Mouse (Mus musculus) hindbrain, embryonic 16.5 days (tissue): Measurements from ENCODE around the gene Myoz1. TPM values are rescaled to one million over a fixed set of nuclear protein-coding genes. Genes with fewer than 3 reads are reported as not detected.

Experiments
- ATAC-seq: fragments of 200-750 bp; cut with Nextera tagmentation; 2 replicates; pipeline ENCODE4 v1.8.0; 2017; ENCODE audit warnings: moderate TSS enrichment, moderate library complexity
- H3K27ac ChIP-seq: fragments of 300-500 bp; sonication (generic); 2 replicates; pipeline ENCODE4 v1.5.1; 2014; ENCODE audit warnings: low read depth, mild to moderate bottlenecking, control low read depth, low read length, moderate library complexity
- H3K27me3 ChIP-seq: fragments of 300-500 bp; sonication (generic); replicated peaks from 2 replicates; pipeline ENCODE4 v1.6.1; 2014; ENCODE audit warnings: low read length; ENCODE audit not compliant: control insufficient read depth, insufficient read depth
- H3K36me3 ChIP-seq: fragments of 300-500 bp; sonication (generic); 2 replicates; pipeline ENCODE4 v1.6.1; 2014; ENCODE audit warnings: mild to moderate bottlenecking, low read length, moderate library complexity, mixed read lengths; ENCODE audit not compliant: control insufficient read depth, insufficient read depth
- H3K4me1 ChIP-seq: fragments of 300-500 bp; sonication (generic); 2 replicates; pipeline ENCODE4 v1.6.1; 2014; ENCODE audit warnings: low read depth, low read length; ENCODE audit not compliant: control insufficient read depth, insufficient read depth
- H3K4me2 ChIP-seq: fragments of 300-500 bp; sonication (generic); 2 replicates; pipeline ENCODE4 v1.6.1; 2014; ENCODE audit warnings: mild to moderate bottlenecking, low read length, control low read depth, moderate library complexity
- H3K4me3 ChIP-seq: fragments of 300-500 bp; sonication (generic); 2 replicates; pipeline ENCODE4 v1.5.1; 2014; ENCODE audit warnings: mild to moderate bottlenecking, low read length, control low read depth, moderate library complexity
- H3K9ac ChIP-seq: fragments of 300-500 bp; sonication (generic); 2 replicates; pipeline ENCODE4 v1.6.1; 2014; ENCODE audit warnings: low read depth, mild to moderate bottlenecking, control low read depth, low read length, moderate library complexity
- H3K9me3 ChIP-seq: fragments of 300-500 bp; sonication (generic); 2 replicates; pipeline ENCODE4 v1.6.1; 2014; ENCODE audit warnings: mild to moderate bottlenecking, low read length, moderate library complexity; ENCODE audit not compliant: control insufficient read depth
- WGBS: fragments of 180-500 bp; shearing (Covaris S2); extraction: QIAGEN DNeasy Blood & Tissue Kit; methylation state at CpG from one replicate; pipeline ENCODE4 v1.1.7; 2014; 5-methylcytosine and 5-hydroxymethylcytosine counted together
- microRNA-seq: library from miRNA; unstranded; fragments of <30 nt; microRNA quantifications from one replicate; pipeline ENCODE4, GENCODE M21; 2017
- polyA plus RNA-seq: library from polyadenylated mRNA; unstranded; fragments of >200 nt; fragmentation: Nextera tagmentation; extraction: Ambion mirVana; gene quantifications from 2 replicates; pipeline ENCODE4 v1.2.1, GENCODE M21; 2015

The Myoz1 gene
- polyA plus RNA-seq, 1 experiment from 2014 or later: 0.15 TPM

GRCm38 (mm10) chr14:20612820-20613219 is 43.5 kb downstream of the Myoz1 start:
- 100% methylated on average over 1 of the region's 1 CpGs for WGBS
- no peak for ATAC-seq

GRCm38 (mm10) chr14:20610146-20610545 is 46.2 kb downstream of the Myoz1 start:
- Histone ChIP-seq H3K4me2 (no peak overlapping the region), H3K4me1 (no peaks in the 10 kb centered on the region), H3K27ac (no peak overlapping the region), H3K36me3 (peaks cover 5% of the 10 kb centered on the region; the same call in 1 of the 2 replicates), H3K9ac (no peak overlapping the region), H3K9me3 (no peaks in the 10 kb centered on the region), H3K27me3 (no peaks in the 10 kb centered on the region), H3K4me3 (no peak overlapping the region)
- 86% methylated on average over 4 of the region's 4 CpGs for WGBS
- no peak for ATAC-seq

More at GRCm38 (mm10) chr14:20612820-20613219, 43.5 kb downstream of the Myoz1 start:
- Histone ChIP-seq H3K27ac (no peak overlapping the region), H3K4me1 (0 out of 2 replicates have a peak, but pooled peaks cover 2% of the 10 kb centered on the region), H3K9me3 (no peaks in the 10 kb centered on the region), H3K9ac (no peak overlapping the region), H3K27me3 (no peaks in the 10 kb centered on the region), H3K36me3 (no peaks in the 10 kb centered on the region), H3K4me2 (no peak overlapping the region), H3K4me3 (no peak overlapping the region)

GRCm38 (mm10) chr14:20609519-20609918 is 46.8 kb downstream of the Myoz1 start:
- Histone ChIP-seq H3K9me3 (no peaks in the 10 kb centered on the region), H3K4me3 (no peak overlapping the region), H3K9ac (no peak overlapping the region), H3K36me3 (peaks cover 5% of the 10 kb centered on the region; the same call in 1 of the 2 replicates), H3K27me3 (no peaks in the 10 kb centered on the region), H3K4me2 (no peak overlapping the region), H3K27ac (no peak overlapping the region), H3K4me1 (no peaks in the 10 kb centered on the region)
- WGBS: 88% methylated on average over 3 of the region's 3 CpGs
- ATAC-seq: no peak

- Histone ChIP-seq H3K27ac (no peak overlapping the region), H3K9me3 (no peaks in the 10 kb centered on the region), H3K36me3 (peaks cover 5% of the 10 kb centered on the region; the same call in 1 of the 2 replicates), H3K4me2 (no peak overlapping the region), H3K9ac (no peak overlapping the region), H3K4me1 (no peaks in the 10 kb centered on the region), H3K27me3 (no peaks in the 10 kb centered on the region), H3K4me3 (no peak overlapping the region)
- 83% methylated on average over 9 of the region's 9 CpGs for WGBS
- no peak for ATAC-seq
Observed at GRCm38 (mm10) chr14:20607396-20608126, 48.8 kb downstream of the Myoz1 start.

- H3K4me1 ChIP-seq: no peaks in the 10 kb centered on the region
- ATAC-seq: no peak
- H3K9me3 ChIP-seq: no peaks in the 10 kb centered on the region
- H3K4me3 ChIP-seq: no peak overlapping the region
- WGBS: 95% methylated on average over 1 of the region's 1 CpGs
- no peaks in the 10 kb centered on the region for H3K27me3 ChIP-seq
- no peak overlapping the region for H3K27ac ChIP-seq
- no peaks in the 10 kb centered on the region for H3K36me3 ChIP-seq
- no peak overlapping the region for H3K9ac ChIP-seq
- H3K4me2 ChIP-seq: no peak overlapping the region
Observed at GRCm38 (mm10) chr14:20601287-20601686, 55.1 kb downstream of the Myoz1 start.

GRCm38 (mm10) chr14:20600203-20600602 is 56.1 kb downstream of the Myoz1 start:
- Histone ChIP-seq H3K9ac (no peak overlapping the region), H3K4me1 (no peaks in the 10 kb centered on the region; the same call in 1 of the 2 replicates), H3K4me2 (no peak overlapping the region), H3K27me3 (no peaks in the 10 kb centered on the region), H3K27ac (no peak overlapping the region), H3K36me3 (no peaks in the 10 kb centered on the region), H3K4me3 (no peak overlapping the region), H3K9me3 (no peaks in the 10 kb centered on the region)
- 68% methylated on average over 2 of the region's 2 CpGs for WGBS
- no peak for ATAC-seq

GRCm38 (mm10) chr14:20599542-20599941 is 56.8 kb downstream of the Myoz1 start:
- ATAC-seq: no peak
- H3K27me3 ChIP-seq: no peaks in the 10 kb centered on the region
- H3K9ac ChIP-seq: no peak overlapping the region
- H3K9me3 ChIP-seq: no peaks in the 10 kb centered on the region
- no peak overlapping the region for H3K4me2 ChIP-seq
- H3K36me3 ChIP-seq: no peaks in the 10 kb centered on the region
- WGBS: 86% methylated on average over 2 of the region's 2 CpGs
- H3K4me1 ChIP-seq: no peaks in the 10 kb centered on the region; the same call in 1 of the 2 replicates
- H3K4me3 ChIP-seq: no peak overlapping the region
- no peak overlapping the region for H3K27ac ChIP-seq

Small RNA genes within 50 kb of the gene (microRNA-seq; reads per million reads assigned to microRNA genes)
- gene Mir6946: 1.9 reads per million

Other genes starting within 250 kb of the Myoz1 start
- gene Cfap70, start 204.3 kb downstream of the Myoz1 start, polyA plus RNA-seq: 1.2 and 1.9 TPM in 2 replicates
- gene Anxa7, start 176.4 kb downstream of the Myoz1 start, polyA plus RNA-seq: 20.6 and 20.8 TPM in 2 replicates
- 0.30 and 0.41 TPM in 2 replicates for gene Mss51, start 159.6 kb downstream of the Myoz1 start, polyA plus RNA-seq
- 67.1 and 87.0 TPM in 2 replicates for gene Ppp3cb, start 110.0 kb downstream of the Myoz1 start, polyA plus RNA-seq
- gene Usp54, start 15.5 kb downstream of the Myoz1 start, polyA plus RNA-seq: 8.7 and 10.6 TPM in 2 replicates
- gene Synpo2l, start 11.8 kb upstream of the Myoz1 start, polyA plus RNA-seq: 0.23 and 1.6 TPM in 2 replicates
- 80.6 and 103 TPM in 2 replicates for gene Sec24c, start 17.8 kb upstream of the Myoz1 start, polyA plus RNA-seq
- gene Fut11, start 38.4 kb upstream of the Myoz1 start, polyA plus RNA-seq: 29.1 and 30.1 TPM in 2 replicates
- 148 and 163 TPM in 2 replicates for gene Chchd1, start 46.5 kb upstream of the Myoz1 start, polyA plus RNA-seq
- gene Zswim8, start 51.0 kb upstream of the Myoz1 start, polyA plus RNA-seq: 36.1 and 42.2 TPM in 2 replicates
- 16.7 and 20.8 TPM in 2 replicates for gene Ndst2, start 78.0 kb upstream of the Myoz1 start, polyA plus RNA-seq
- 214 and 241 TPM in 2 replicates for gene Camk2g, start 137.5 kb upstream of the Myoz1 start, polyA plus RNA-seq
- gene Plau, start 180.1 kb upstream of the Myoz1 start, polyA plus RNA-seq: 0.17 and 0.56 TPM in 2 replicates